Mouse (Mus musculus) CD4-positive naive resting alpha-beta T cell, adult 76 days (primary cell): ENCODE results near the gene Gm6465. TPM values are rescaled to one million over a fixed set of nuclear protein-coding genes. Genes with fewer than 3 reads are reported as not detected.

Experiments used
- total RNA-seq: library from RNA; stranded (reverse); gene quantifications from one replicate; pipeline ENCODE4 v1.2.4, GENCODE M21; 2023

The Gm6465 gene
- not detected for total RNA-seq

GRCm38 (mm10) chr5:11845239-11845638 lies at the start of gene Gm6465:
Gene Gm6465 (plus strand): TSS chr5:11845539.

Other genes starting within 250 kb of the Gm6465 start
- gene Gm8922, start 163.6 kb upstream of the Gm6465 start, total RNA-seq: not detected
- not detected for gene Gm8926, start 75.0 kb upstream of the Gm6465 start, total RNA-seq
- not detected for gene 4933402N22Rik, start 72.5 kb downstream of the Gm6465 start, total RNA-seq